Mouse (Mus musculus): ENCODE measurements around the gene Ss18l2. TPM values are rescaled to one million over a fixed set of nuclear protein-coding genes. Genes with fewer than 3 reads are reported as not detected.

Gene Ss18l2
- total and polyA plus RNA-seq, 3 experiments: 40.2 to 77.0 (median 41.5) TPM

- in situ Hi-C loops (cut with MboI; ENCODE audit: low pct_ligation_motif_present, low pct_unique_long_range_greater_than_20kb, low sequenced_read_pairs) (no loop called here), dilution Hi-C loops (cut with MboI; ENCODE audit: extremely low pct_ligation_motif_present, extremely low pct_unique_long_range_greater_than_20kb, low sequenced_read_pairs) (no loop called here)
- Histone ChIP-seq H3K4me2 (ENCODE audit: insufficient read depth, low read depth, poor library complexity, severe bottlenecking) (peak within 1 kb of the TSS; percentile 94), H3K27ac (ENCODE audit: insufficient read depth, low read depth) (peak within 1 kb of the TSS; percentile 79), H3K4me1 (ENCODE audit: control insufficient read depth in 1 of 2, insufficient read depth in 2 of 2) (peaks cover 2 to 24% of the 10 kb centered on the region in 2 experiments; a peak in 2 of 4 replicates), H3K79me2 (replicated peaks; ENCODE audit: control insufficient read depth, extremely low read depth, insufficient read depth, poor library complexity, severe bottlenecking) (peaks cover 39% of the 10 kb centered on the region), H3K9me3 (replicated peaks; ENCODE audit: low read length) (peaks cover 10% of the 10 kb centered on the region), H3K36me3 (replicated peaks in 1 of 2; ENCODE audit: control insufficient read depth in 1 of 2, insufficient read depth in 1 of 2, low read length in 1 of 2) (peaks cover 0 to 5% of the 10 kb centered on the region in 2 experiments), H3K27me3 (replicated peaks) (no peaks in the 10 kb centered on the region), H3K9ac (ENCODE audit: insufficient read depth, low read depth) (peak within 1 kb of the TSS; percentile 98), H3K4me3 (replicated peaks in 1 of 3; ENCODE audit: low read depth in 2 of 3, low read length in 2 of 3, poor library complexity in 1 of 3) (peak within 1 kb of the TSS; percentile 62 to 91 (median 73))
- peak; percentile 98 for DNase-seq (ENCODE audit: extremely low read depth)
- no peak for TF ChIP-seq JUND (conservative IDR thresholded peaks at IDR 0.05; ENCODE audit: low read depth, low read length)
- TF ChIP-seq SMC3 (IDR thresholded peaks at IDR 0.05; ENCODE audit: low read depth, low read length): no peak
- TF ChIP-seq MAX (IDR thresholded peaks at IDR 0.05; ENCODE audit: low read length): peak; percentile 92
- TF ChIP-seq KAT2A (IDR thresholded peaks at IDR 0.05; ENCODE audit: insufficient replicate concordance, low read length): no peak
- peak; percentile 76 for TF ChIP-seq POLR2A (IDR thresholded peaks at IDR 0.05; ENCODE audit: low read depth, low read length)
- no peak for TF ChIP-seq ZNF384 (IDR thresholded peaks at IDR 0.05; ENCODE audit: low read depth, low read length)
- no peak for TF ChIP-seq ZKSCAN1 (IDR thresholded peaks at IDR 0.05; ENCODE audit: borderline replicate concordance, low read depth, low read length)
- TF ChIP-seq CHD2 (IDR thresholded peaks at IDR 0.05; ENCODE audit: low read length): peak; percentile 98
- no peak for TF ChIP-seq PAX5 (IDR thresholded peaks at IDR 0.05; ENCODE audit: low read length)
- no peak for TF ChIP-seq ZC3H11A (IDR thresholded peaks at IDR 0.05; ENCODE audit: low read depth, low read length)
- peak; percentile 67 for TF ChIP-seq HCFC1 (IDR thresholded peaks at IDR 0.05; ENCODE audit: low read depth, low read length)
- TF ChIP-seq ZMIZ1 (IDR thresholded peaks at IDR 0.05; ENCODE audit: low read depth, low read length): no peak; the same call in 1 of the 2 replicates
- TF ChIP-seq MAZ (IDR thresholded peaks at IDR 0.05; ENCODE audit: low read depth, low read length): no peak
- peak; percentile 46; the same call in 1 of the 2 replicates for TF ChIP-seq MEF2A (IDR thresholded peaks at IDR 0.05; ENCODE audit: borderline replicate concordance, low read depth, low read length)
- no peak for TF ChIP-seq POLR2AphosphoS2 (IDR thresholded peaks at IDR 0.05; ENCODE audit: low read depth, low read length)
- peak; percentile 75 for TF ChIP-seq NRF1 (IDR thresholded peaks at IDR 0.05; ENCODE audit: low read depth, low read length)
- peak; percentile 48; the same call in 1 of the 2 replicates for TF ChIP-seq BHLHE40 (IDR thresholded peaks at IDR 0.05; ENCODE audit: low read depth, low read length)
- TF ChIP-seq CTCF (conservative IDR thresholded peaks at IDR 0.05 in 1 of 2, IDR thresholded peaks at IDR 0.05 in 1 of 2; ENCODE audit: low read depth in 2 of 2, low read length in 2 of 2): no peak; a peak in 1 of 4 replicates
- no peak for TF ChIP-seq RCOR1 (conservative IDR thresholded peaks at IDR 0.05; ENCODE audit: low read depth, low read length)
- TF ChIP-seq NELFE (IDR thresholded peaks at IDR 0.05; ENCODE audit: low read depth, low read length): peak; percentile 63
- TF ChIP-seq CHD1 (IDR thresholded peaks at IDR 0.05; ENCODE audit: low read depth, low read length): no peak
- TF ChIP-seq TCF12 (IDR thresholded peaks at IDR 0.05; ENCODE audit: low read depth, low read length): peak; percentile 65; the same call in 1 of the 2 replicates
- TF ChIP-seq USF1 (IDR thresholded peaks at IDR 0.05; ENCODE audit: low read depth, low read length): no peak
- TF ChIP-seq ELF1 (IDR thresholded peaks at IDR 0.05; ENCODE audit: low read depth, low read length): peak; percentile 60; the same call in 1 of the 2 replicates
- 0 out of 2 replicates have a peak, but pooled peaks have one; percentile 1 for TF ChIP-seq UBTF (IDR thresholded peaks at IDR 0.05; ENCODE audit: low read depth, low read length)
- TF ChIP-seq MYC (IDR thresholded peaks at IDR 0.05; ENCODE audit: low read depth, low read length): peak; percentile 76; the same call in 1 of the 2 replicates
- TF ChIP-seq EP300 (IDR thresholded peaks at IDR 0.05; ENCODE audit: low read length): no peak
- peak; percentile 37; the same call in 1 of the 2 replicates for TF ChIP-seq IRF4 (IDR thresholded peaks at IDR 0.05; ENCODE audit: low read depth, low read length)
- peak; percentile 49; the same call in 1 of the 2 replicates for TF ChIP-seq TBP (conservative IDR thresholded peaks at IDR 0.05; ENCODE audit: low read depth, low read length)
- TF ChIP-seq RAD21 (IDR thresholded peaks at IDR 0.05; ENCODE audit: low read depth, low read length): no peak
- no peak for TF ChIP-seq JUN (IDR thresholded peaks at IDR 0.05; ENCODE audit: insufficient read depth, low read depth, low read length)
- no peak for TF ChIP-seq USF2 (conservative IDR thresholded peaks at IDR 0.05; ENCODE audit: low read depth, low read length)
- TF ChIP-seq SIN3A (IDR thresholded peaks at IDR 0.05; ENCODE audit: low read length): no peak
- TF ChIP-seq ETS1 (conservative IDR thresholded peaks at IDR 0.05; ENCODE audit: low read depth, low read length): peak; percentile 60; the same call in 1 of the 2 replicates
- TF ChIP-seq GABPA (IDR thresholded peaks at IDR 0.05; ENCODE audit: insufficient replicate concordance, low read depth, low read length): no peak
- no peak for TF ChIP-seq MXI1 (IDR thresholded peaks at IDR 0.05; ENCODE audit: low read depth, low read length)
- no peak for TF ChIP-seq MAFK (IDR thresholded peaks at IDR 0.05; ENCODE audit: insufficient replicate concordance, low read length)
- no peak for TF ChIP-seq E2F4 (IDR thresholded peaks at IDR 0.05; ENCODE audit: insufficient replicate concordance, low read depth, low read length)
Measured at GRCm38 (mm10) chr9:121718792-121719318, 8.7 kb downstream of the Ss18l2 start, which contains the start of gene Nktr. Gene Nktr (plus strand): TSS chr9:121719169.

All from CH12.LX (cell line).